Mouse (Mus musculus) intestine, embryonic 14.5 days (tissue): ENCODE data around the gene Wnt6. TPM values are rescaled to one million over a fixed set of nuclear protein-coding genes. Genes with fewer than 3 reads are reported as not detected.

Experiments
- ATAC-seq: fragments of 200-750 bp; cut with Nextera tagmentation; replicated peaks from 2 replicates; pipeline ENCODE4 v1.8.0; 2017; ENCODE audit warnings: low read depth, moderate number of reproducible peaks, moderate TSS enrichment, moderate library complexity; ENCODE audit not compliant: low FRiP score, low TSS enrichment
- DNase-seq: peaks from one replicate; pipeline ENCODE4 v3.0.0-alpha.2; 2018; ENCODE audit warnings: low spot score
- H3K27ac ChIP-seq: fragments of 300-500 bp; sonication (generic); 2 replicates; pipeline ENCODE4 v1.5.1; 2014; ENCODE audit warnings: low read depth, mild to moderate bottlenecking, control low read depth
- H3K27me3 ChIP-seq: fragments of 300-500 bp; sonication (generic); replicated peaks from 2 replicates; pipeline ENCODE4 v1.6.1; 2014; ENCODE audit warnings: low read length, control low read depth; ENCODE audit not compliant: control insufficient read depth, insufficient read depth
- H3K36me3 ChIP-seq: fragments of 300-500 bp; sonication (generic); 2 replicates; pipeline ENCODE4 v1.6.1; 2014; ENCODE audit warnings: low read length, control low read depth; ENCODE audit not compliant: control insufficient read depth, insufficient read depth
- H3K4me1 ChIP-seq: fragments of 300-500 bp; sonication (generic); replicated peaks from 2 replicates; pipeline ENCODE4 v1.6.1; 2014; ENCODE audit warnings: low read length, control low read depth, mixed read lengths; ENCODE audit not compliant: control insufficient read depth, insufficient read depth
- H3K4me2 ChIP-seq: fragments of 300-500 bp; sonication (generic); 2 replicates; pipeline ENCODE4 v1.6.1; 2014; ENCODE audit warnings: low read length
- H3K4me3 ChIP-seq: fragments of 300-500 bp; sonication (generic); 2 replicates; pipeline ENCODE4 v1.5.1; 2014; ENCODE audit warnings: low read depth, low read length, control low read depth, mixed read lengths
- H3K9ac ChIP-seq: fragments of 300-500 bp; sonication (generic); 2 replicates; pipeline ENCODE4 v1.6.1; 2014; ENCODE audit warnings: mild to moderate bottlenecking, low read length
- H3K9me3 ChIP-seq: fragments of 300-500 bp; sonication (generic); 2 replicates; pipeline ENCODE4 v1.6.1; 2016; ENCODE audit warnings: low read length, control low read depth; ENCODE audit not compliant: control insufficient read depth
- WGBS: fragments of 180-500 bp; shearing (Covaris S2); extraction: QIAGEN DNeasy Blood & Tissue Kit; methylation state at CpG from one replicate; pipeline ENCODE4 v1.1.7; 2014; 5-methylcytosine and 5-hydroxymethylcytosine counted together
- polyA plus RNA-seq: library from polyadenylated mRNA; unstranded; fragments of >200 nt; fragmentation: Nextera tagmentation; extraction: Ambion mirVana; gene quantifications from 2 replicates; pipeline ENCODE4 v1.2.1, GENCODE M21; 2014

The Wnt6 gene
- polyA plus RNA-seq, 1 experiment from 2014 or later, result 0.22 TPM

GRCm38 (mm10) chr1:74794487-74795144, 22.9 kb downstream of the Wnt6 start:
- no peak for ATAC-seq
- peaks cover 100% of the 10 kb centered on the region for H3K27me3 ChIP-seq
- no peak overlapping the region; the same call in 1 of the 2 replicates for H3K4me3 ChIP-seq
- no peak for DNase-seq
- under 1% methylated on average over 36 of the region's 38 CpGs for WGBS
- 0 out of 2 replicates have a peak overlapping the region, but pooled peaks have one; percentile 13 for H3K9ac ChIP-seq
- H3K4me2 ChIP-seq, result peak overlapping the region; percentile 37
- H3K27ac ChIP-seq, result no peak overlapping the region
- no peaks in the 10 kb centered on the region for H3K9me3 ChIP-seq
- H3K36me3 ChIP-seq, result no peaks in the 10 kb centered on the region
- peaks cover 14% of the 10 kb centered on the region; the same call in 1 of the 2 replicates for H3K4me1 ChIP-seq

- Histone ChIP-seq H3K36me3 (no peaks in the 10 kb centered on the region), H3K9me3 (no peaks in the 10 kb centered on the region), H3K9ac (no peak overlapping the region), H3K4me1 (peaks cover 14% of the 10 kb centered on the region; the same call in 1 of the 2 replicates), H3K4me3 (no peak overlapping the region; the same call in 1 of the 2 replicates), H3K4me2 (no peak overlapping the region), H3K27me3 (peaks cover 100% of the 10 kb centered on the region), H3K27ac (no peak overlapping the region)
- ATAC-seq (no peak), DNase-seq (no peak)
- WGBS, result 4% methylated on average over 7 of the region's 11 CpGs
These were observed 23.4 kb downstream of the Wnt6 start for GRCm38 (mm10) chr1:74795145-74795529.

DNA sequence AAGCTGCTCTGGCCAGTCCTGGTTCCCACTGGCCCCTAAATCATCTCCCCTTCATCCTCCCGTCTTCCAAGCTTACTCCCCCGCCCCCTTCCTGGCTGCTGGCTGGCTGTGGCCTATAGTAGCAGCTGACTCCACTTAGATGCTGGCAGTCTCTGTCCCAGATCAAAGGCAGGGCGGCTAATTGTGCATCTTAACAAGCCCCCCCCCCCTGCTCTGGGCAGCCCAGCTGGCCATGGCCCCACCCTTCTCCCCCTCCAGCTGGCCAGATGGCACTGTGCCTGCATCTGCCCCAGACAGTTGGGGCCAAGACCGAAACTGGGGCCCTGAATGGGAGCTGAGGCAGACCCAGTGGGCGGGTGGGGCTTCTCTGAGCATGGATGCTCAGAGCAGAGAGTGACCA, 25.8 kb downstream of the Wnt6 start:
- H3K4me3 ChIP-seq, result no peak overlapping the region
- 12% methylated on average over 5 of the region's 5 CpGs for WGBS
- peaks cover 14% of the 10 kb centered on the region; the same call in 1 of the 2 replicates for H3K4me1 ChIP-seq
- H3K36me3 ChIP-seq, result no peaks in the 10 kb centered on the region
- peaks cover 100% of the 10 kb centered on the region for H3K27me3 ChIP-seq
- ATAC-seq, result 0 out of 2 replicates have a peak, but pooled peaks have one; percentile 28
- H3K4me2 ChIP-seq, result no peak overlapping the region
- H3K9me3 ChIP-seq, result no peaks in the 10 kb centered on the region
- H3K27ac ChIP-seq, result no peak overlapping the region
- DNase-seq, result no peak
- H3K9ac ChIP-seq, result no peak overlapping the region

- H3K36me3 ChIP-seq, result no peaks in the 10 kb centered on the region
- DNase-seq (no peak), ATAC-seq (no peak)
- H3K4me3 ChIP-seq, result peak overlapping the region; percentile 18; the same call in 1 of the 2 replicates
- WGBS, result under 1% methylated on average over 29 of the region's 29 CpGs
- peak overlapping the region; percentile 32 for H3K4me2 ChIP-seq
- no peaks in the 10 kb centered on the region for H3K9me3 ChIP-seq
- peaks cover 100% of the 10 kb centered on the region for H3K27me3 ChIP-seq
- H3K27ac ChIP-seq, result no peak overlapping the region
- H3K9ac ChIP-seq, result no peak overlapping the region
- H3K4me1 ChIP-seq, result peaks cover 9% of the 10 kb centered on the region
These were observed 28.8 kb downstream of the Wnt6 start for GRCm38 (mm10) chr1:74800424-74800888.

- H3K27me3 ChIP-seq, result peaks cover 100% of the 10 kb centered on the region
These were observed 30.0 kb downstream of the Wnt6 start for GRCm38 (mm10) chr1:74801631-74802140.

GRCm38 (mm10) chr1:74802795-74803656, 31.3 kb downstream of the Wnt6 start:
- Histone ChIP-seq H3K27me3 (peaks cover 100% of the 10 kb centered on the region), H3K27ac (no peak overlapping the region), H3K36me3 (no peaks in the 10 kb centered on the region), H3K4me1 (peaks cover 22% of the 10 kb centered on the region), H3K4me3 (peak overlapping the region; percentile 35), H3K4me2 (peak overlapping the region; percentile 55), H3K9ac (no peak overlapping the region), H3K9me3 (no peaks in the 10 kb centered on the region)
- ATAC-seq (peak; percentile 54), DNase-seq (peak; percentile 86)
- under 1% methylated on average over 57 of the region's 57 CpGs for WGBS

More at GRCm38 (mm10) chr1:74801631-74802140, 30.0 kb downstream of the Wnt6 start:
- H3K36me3 ChIP-seq, result no peaks in the 10 kb centered on the region
- H3K9ac ChIP-seq, result no peak overlapping the region
- no peak for DNase-seq
- no peak overlapping the region for H3K27ac ChIP-seq
- no peak overlapping the region for H3K4me3 ChIP-seq
- WGBS, result 21% methylated on average over 6 of the region's 6 CpGs
- peaks cover 13% of the 10 kb centered on the region for H3K4me1 ChIP-seq
- H3K4me2 ChIP-seq, result no peak overlapping the region
- no peaks in the 10 kb centered on the region for H3K9me3 ChIP-seq
- ATAC-seq, result no peak

- DNase-seq (no peak), ATAC-seq (no peak)
- Histone ChIP-seq H3K27ac (no peak overlapping the region), H3K4me3 (no peak overlapping the region), H3K4me2 (no peak overlapping the region), H3K36me3 (no peaks in the 10 kb centered on the region), H3K4me1 (peaks cover 22% of the 10 kb centered on the region), H3K9ac (no peak overlapping the region), H3K27me3 (peaks cover 100% of the 10 kb centered on the region), H3K9me3 (no peaks in the 10 kb centered on the region)
- 12% methylated on average over 10 of the region's 10 CpGs for WGBS
These were observed 32.6 kb downstream of the Wnt6 start for GRCm38 (mm10) chr1:74804211-74804870.

DNA sequence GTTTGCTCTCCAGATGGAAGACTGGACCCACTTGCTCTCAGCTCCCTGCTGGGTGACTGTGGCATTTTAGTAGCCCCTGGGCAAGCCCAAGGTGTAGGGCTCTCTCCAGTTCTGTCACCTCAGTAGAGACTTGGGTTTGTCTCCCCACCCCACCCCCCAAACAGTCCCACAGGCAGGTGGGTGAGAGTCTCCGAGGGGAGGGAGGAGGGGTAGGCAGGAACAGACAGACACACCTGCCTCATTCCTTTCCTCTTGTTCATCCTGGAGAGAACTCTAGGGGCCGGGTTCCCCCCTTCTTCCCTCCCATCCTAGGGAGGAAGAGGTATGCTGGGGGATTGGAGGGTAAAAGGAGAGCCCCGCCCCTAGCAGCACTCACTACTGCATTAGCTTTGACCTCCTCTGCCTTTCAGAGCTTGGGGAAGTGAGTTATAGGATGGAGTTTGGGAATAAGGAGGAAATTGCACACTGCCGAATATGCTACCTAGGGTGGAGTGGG, 33.7 kb downstream of the Wnt6 start:
- Histone ChIP-seq H3K27ac (no peak overlapping the region), H3K4me2 (no peak overlapping the region), H3K27me3 (peaks cover 97% of the 10 kb centered on the region), H3K4me1 (peaks cover 21% of the 10 kb centered on the region), H3K9ac (no peak overlapping the region), H3K4me3 (no peak overlapping the region), H3K9me3 (no peaks in the 10 kb centered on the region), H3K36me3 (no peaks in the 10 kb centered on the region)
- ATAC-seq, result no peak
- DNase-seq, result no peak
- 21% methylated on average over 4 of the region's 4 CpGs for WGBS
